Mouse (Mus musculus): ENCODE results near the gene Eri3.
A peak's percentile ranks its signal among the peaks of the same experiment; 100 is the strongest.

The Eri3 gene

GRCm38 (mm10) chr4:117664411-117665137, 114.4 kb downstream of the Eri3 start:
- no peak for DNase-seq

GRCm38 (mm10) chr4:117665531-117665930, 115.4 kb downstream of the Eri3 start:
- DNase-seq = no peak

- no peak for DNase-seq
These were observed 115.9 kb downstream of the Eri3 start for GRCm38 (mm10) chr4:117666054-117666453.

DNA sequence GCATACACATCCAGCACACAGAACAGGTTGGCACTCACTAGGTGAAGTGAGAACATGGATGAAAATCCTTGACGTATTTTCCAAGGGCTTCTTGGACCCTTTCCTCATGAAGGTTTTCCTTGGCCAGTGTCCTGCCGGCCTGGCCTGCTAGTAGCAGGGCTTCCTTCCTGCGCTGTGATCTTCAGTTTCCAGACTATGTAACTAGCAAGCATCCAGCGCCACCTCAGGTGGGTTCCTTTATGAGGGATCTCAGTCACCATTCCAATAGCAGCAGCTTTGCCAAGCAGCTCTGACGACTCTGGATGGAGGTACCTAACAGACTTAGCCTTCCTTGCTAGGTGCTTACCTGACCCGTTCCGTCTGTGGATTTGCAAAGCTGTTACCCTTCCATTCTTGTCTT, 119.7 kb downstream of the Eri3 start:
- no peak for DNase-seq

- no peak for DNase-seq
These were observed 121.9 kb downstream of the Eri3 start for GRCm38 (mm10) chr4:117672042-117672441.

- DNase-seq = no peak
These were observed 123.7 kb downstream of the Eri3 start for GRCm38 (mm10) chr4:117673901-117674300.

GRCm38 (mm10) chr4:117676903-117677302, 126.7 kb downstream of the Eri3 start:
- peak; percentile 58 for DNase-seq

DNA sequence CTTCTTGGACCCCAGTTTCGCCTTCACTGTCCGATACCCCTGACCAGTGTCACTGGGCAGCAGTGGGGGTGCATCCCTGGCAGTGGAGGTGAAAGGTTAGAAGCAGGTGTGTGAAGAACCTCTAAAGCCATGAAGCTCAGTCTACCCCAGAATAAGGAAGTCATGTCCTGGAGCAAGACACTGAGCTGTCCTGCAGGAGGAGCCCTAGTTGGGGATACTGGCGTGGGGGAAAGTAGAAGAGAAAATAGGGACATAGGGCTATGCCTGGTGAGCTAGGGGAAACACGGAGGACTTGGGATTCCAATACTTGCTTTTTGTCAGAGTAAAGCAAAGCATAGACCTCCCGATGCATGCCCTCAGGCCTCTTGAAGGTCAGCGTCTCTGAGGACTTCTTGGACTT, 130.8 kb downstream of the Eri3 start:
- no peak for DNase-seq

DNA sequence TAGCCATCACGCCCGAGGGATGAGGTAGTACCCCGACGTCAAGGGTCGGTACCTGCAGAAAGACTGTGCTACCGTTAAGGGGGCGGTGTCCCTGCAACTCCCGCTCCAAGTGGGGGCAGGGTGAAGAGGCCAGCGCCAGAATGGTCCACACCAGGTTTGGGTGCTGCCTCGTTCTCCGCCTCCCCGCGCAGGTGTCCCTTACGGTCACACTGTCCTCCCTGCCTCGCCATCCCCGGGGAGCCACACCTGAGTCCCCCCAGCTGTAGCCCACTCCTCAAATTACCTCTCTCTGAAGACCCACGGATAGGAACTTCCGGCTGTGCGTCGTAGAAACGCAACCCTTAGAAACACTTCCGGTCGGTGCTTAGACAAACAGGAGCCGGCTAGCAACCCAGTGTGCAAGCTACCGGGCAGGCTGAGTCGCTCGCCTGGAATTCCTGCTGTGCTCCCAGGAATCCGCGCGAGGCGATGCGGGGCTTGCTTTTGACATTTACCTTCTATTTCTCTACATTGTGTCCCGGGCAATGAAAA, 131.8 kb downstream of the Eri3 start, which contains the start of gene Dmap1:
Dmap1 (minus strand) TSS at position 343 of the 531 bp plus-strand sequence.
- peak; percentile 80 for DNase-seq

- DNase-seq = no peak
These were observed 132.3 kb downstream of the Eri3 start for GRCm38 (mm10) chr4:117682463-117682862.

GRCm38 (mm10) chr4:117683048-117683768, 133.0 kb downstream of the Eri3 start:
- DNase-seq = no peak

DNA sequence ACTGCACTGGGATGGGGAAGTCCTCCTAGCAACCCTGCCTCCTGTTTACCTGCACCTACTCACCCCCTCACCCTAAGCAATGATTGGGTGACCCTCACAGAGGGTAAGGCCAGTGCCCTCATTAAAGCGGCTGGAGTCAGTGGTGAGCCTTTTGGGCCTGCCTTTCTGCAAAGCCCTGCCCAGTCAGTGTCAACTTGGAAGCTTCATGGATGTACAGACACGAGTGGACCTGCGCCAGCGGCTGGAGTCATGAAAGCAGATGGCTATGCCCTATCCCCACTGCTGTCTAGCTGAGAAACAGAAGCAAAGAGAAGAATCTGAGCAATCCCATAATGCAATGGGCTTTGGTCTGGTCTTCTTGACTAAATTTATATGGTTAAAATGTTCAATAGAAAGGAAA, 136.2 kb downstream of the Eri3 start:
- no peak for DNase-seq

- DNase-seq = no peak
These were observed 155.2 kb downstream of the Eri3 start for GRCm38 (mm10) chr4:117705361-117705760.

DNA sequence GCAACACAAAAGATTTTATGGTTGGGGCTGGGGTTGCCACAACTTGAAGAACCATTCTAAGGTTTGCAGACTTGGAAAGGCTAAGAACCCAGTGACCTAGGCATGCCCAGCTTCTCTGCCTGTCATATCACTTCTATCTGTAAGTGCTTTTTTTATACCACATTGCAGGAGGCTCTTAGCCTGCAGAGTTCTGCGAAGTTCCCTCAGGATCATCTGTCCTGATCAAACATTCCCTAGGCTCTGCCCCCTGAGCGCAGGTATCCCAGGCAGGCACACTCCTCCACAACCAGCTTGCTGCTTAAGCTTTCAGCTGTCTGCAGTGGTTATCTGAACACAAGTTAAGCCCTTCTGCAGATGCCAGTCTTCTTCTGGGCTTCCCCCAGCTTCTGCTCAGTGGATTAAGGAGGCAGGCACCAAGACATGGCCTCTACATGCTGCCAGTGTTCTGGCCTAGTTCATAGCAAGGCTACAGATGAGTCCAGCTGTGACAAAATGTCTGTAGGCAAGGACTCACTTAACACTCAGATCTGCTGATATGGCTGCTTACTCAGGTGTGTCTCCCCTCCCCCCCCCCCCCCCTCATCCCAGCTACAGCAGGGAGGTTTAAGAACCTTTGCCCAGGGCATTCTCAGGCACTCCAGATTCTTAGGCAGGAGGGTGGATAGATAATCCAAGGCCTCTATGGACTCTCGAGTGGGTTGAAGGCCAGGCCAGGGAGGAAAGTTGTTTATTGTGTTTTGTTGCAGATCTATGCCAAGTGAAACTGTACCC, 158.8 kb downstream of the Eri3 start:
- DNase-seq = no peak

DNA sequence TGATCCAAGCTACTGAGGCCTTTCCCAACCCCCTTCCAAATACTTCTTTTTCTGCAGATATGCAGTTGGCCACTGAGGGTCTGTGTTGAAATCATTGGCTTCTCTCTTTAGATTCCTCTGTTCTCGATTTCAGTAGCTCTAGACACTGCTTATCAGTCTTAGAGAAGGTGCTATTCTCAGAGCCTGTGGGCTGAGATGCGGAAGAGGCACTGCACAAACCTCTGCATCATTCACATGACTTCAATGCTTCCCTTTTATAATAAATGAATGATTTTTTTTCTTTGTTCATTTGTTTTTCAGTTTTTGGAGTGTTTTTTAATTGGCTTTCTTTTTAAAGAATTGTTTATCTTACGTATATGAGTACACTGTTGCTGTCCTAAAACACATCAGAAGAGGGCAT, 162.1 kb downstream of the Eri3 start:
- DNase-seq = no peak

GRCm38 (mm10) chr4:117713303-117714098, 163.3 kb downstream of the Eri3 start:
- no peak for DNase-seq
